Mouse (Mus musculus) liver, postnatal 0 days (tissue): ENCODE results near the gene Kif26a. TPM values are rescaled to one million over a fixed set of nuclear protein-coding genes. Genes with fewer than 3 reads are reported as not detected.

Experiments used
- ATAC-seq: fragments of 200-750 bp; cut with Nextera tagmentation; 2 replicates; pipeline ENCODE4 v1.8.0; 2017; ENCODE audit warnings: mild to moderate bottlenecking, moderate library complexity
- DNase-seq: peaks from one replicate; pipeline ENCODE4 v3.0.0-alpha.2; 2016
- H3K27ac ChIP-seq: fragments of 300-500 bp; sonication (generic); 2 replicates; pipeline ENCODE4 v1.5.1; 2014; ENCODE audit warnings: antibody characterized with exemption, moderate library complexity, mild to moderate bottlenecking, low read depth
- H3K27me3 ChIP-seq: fragments of 300-500 bp; sonication (generic); 2 replicates; pipeline ENCODE4 v1.6.1; 2014; ENCODE audit warnings: low read length, control low read depth, mixed read lengths; ENCODE audit not compliant: insufficient read depth
- H3K36me3 ChIP-seq: fragments of 300-500 bp; sonication (generic); replicated peaks from 2 replicates; pipeline ENCODE4 v1.6.1; 2014; ENCODE audit warnings: mild to moderate bottlenecking, control low read depth, low read length, moderate library complexity, mixed read lengths; ENCODE audit not compliant: insufficient read depth
- H3K4me1 ChIP-seq: fragments of 300-500 bp; sonication (generic); 2 replicates; pipeline ENCODE4 v1.6.1; 2014; ENCODE audit warnings: antibody characterized with exemption, mild to moderate bottlenecking, control low read depth; ENCODE audit not compliant: insufficient read depth
- H3K4me2 ChIP-seq: fragments of 300-500 bp; sonication (generic); 2 replicates; pipeline ENCODE4 v1.6.1; 2014; ENCODE audit warnings: low read depth, mild to moderate bottlenecking, low read length, moderate library complexity, mixed read lengths
- H3K4me3 ChIP-seq: fragments of 300-500 bp; sonication (generic); 2 replicates; pipeline ENCODE4 v1.5.1; 2014; ENCODE audit warnings: low read depth, low read length
- H3K9ac ChIP-seq: fragments of 300-500 bp; sonication (generic); replicated peaks from 2 replicates; pipeline ENCODE4 v1.6.1; 2014; ENCODE audit warnings: mild to moderate bottlenecking, moderate library complexity
- H3K9me3 ChIP-seq: fragments of 300-500 bp; sonication (generic); 2 replicates; pipeline ENCODE4 v1.6.1; 2016; ENCODE audit warnings: mild to moderate bottlenecking, control low read depth, low read length, mixed read lengths
- CTCF ChIP-seq: sonication (generic); IDR thresholded peaks from 2 replicates; pipeline ENCODE4 v1.5.1; 2016; ENCODE audit warnings: antibody characterized with exemption, low read depth
- EP300 ChIP-seq: IDR thresholded peaks from 2 replicates; pipeline ENCODE4 v1.6.1; 2016; ENCODE audit warnings: antibody characterized with exemption, low read depth, mild to moderate bottlenecking
- WGBS: fragments of 180-500 bp; shearing (Covaris S2); extraction: QIAGEN DNeasy Blood & Tissue Kit; methylation state at CpG from one replicate; pipeline ENCODE4 v1.1.7; 2014; ENCODE audit not compliant: insufficient replicate concordance; 5-methylcytosine and 5-hydroxymethylcytosine counted together
- polyA plus RNA-seq: library from polyadenylated mRNA; unstranded; fragments of >200 nt; fragmentation: Nextera tagmentation; extraction: Ambion mirVana; gene quantifications from 2 replicates; pipeline ENCODE4 v1.2.1, GENCODE M21; 2015

Kif26a gene
- polyA plus RNA-seq, 1 experiment from 2014 or later, result 0.14 TPM

DNA sequence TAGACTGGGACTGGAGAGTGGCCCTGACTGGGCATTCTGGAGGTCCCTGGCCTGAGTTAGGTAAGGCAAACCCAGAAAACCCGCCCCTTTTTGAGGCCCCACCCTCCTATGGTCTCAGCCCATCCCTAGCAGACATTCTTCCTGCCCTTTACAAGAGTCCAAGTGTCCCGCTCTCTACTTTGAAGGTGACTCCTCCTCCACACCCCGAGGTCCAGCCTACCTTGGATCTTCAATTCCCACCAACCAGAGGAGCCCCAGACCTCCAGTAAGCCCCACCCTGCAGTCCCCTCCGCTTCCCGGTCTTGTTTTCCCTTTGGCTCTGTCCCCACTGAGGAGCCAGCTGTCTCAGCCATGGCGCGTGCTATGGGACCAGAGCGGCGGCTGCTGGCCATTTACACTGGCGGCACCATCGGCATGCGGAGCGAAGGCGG lies 39.5 kb upstream of the Kif26a start, which contains the start of gene Aspg:
Gene Aspg, plus strand, starts transcription at position 139 of the 431 bp plus-strand sequence.
- no peak for TF ChIP-seq CTCF
- no peak for TF ChIP-seq EP300
- Histone ChIP-seq H3K9me3 (no peaks in the 10 kb centered on the region), H3K4me2 (peak within 1 kb of the TSS; percentile 55), H3K9ac (peak within 1 kb of the TSS; percentile 48), H3K4me1 (no peaks in the 10 kb centered on the region; the same call in 1 of the 2 replicates), H3K4me3 (peak within 1 kb of the TSS; percentile 37), H3K36me3 (no peaks in the 10 kb centered on the region), H3K27ac (0 out of 2 replicates have a peak within 1 kb of the TSS, but pooled peaks have one; percentile 44), H3K27me3 (peaks cover 5% of the 10 kb centered on the region; the same call in 1 of the 2 replicates)
- DNase-seq (peak; percentile 57), ATAC-seq (peak; percentile 64)
- 6% methylated on average over 14 of the region's 14 CpGs for WGBS

GRCm38 (mm10) chr12:112107685-112108084 lies 38.3 kb upstream of the Kif26a start:
- H3K27ac ChIP-seq, result no peak overlapping the region
- H3K4me1 ChIP-seq, result no peaks in the 10 kb centered on the region; the same call in 1 of the 2 replicates
- H3K4me2 ChIP-seq, result peak overlapping the region; percentile 55
- H3K4me3 ChIP-seq, result peak overlapping the region; percentile 37; the same call in 1 of the 2 replicates
- ATAC-seq, result no peak
- TF ChIP-seq EP300, result no peak
- TF ChIP-seq CTCF, result no peak
- DNase-seq, result no peak
- H3K9me3 ChIP-seq, result no peaks in the 10 kb centered on the region
- peaks cover 5% of the 10 kb centered on the region; the same call in 1 of the 2 replicates for H3K27me3 ChIP-seq
- H3K36me3 ChIP-seq, result no peaks in the 10 kb centered on the region
- 0 out of 2 replicates have a peak overlapping the region, but pooled peaks have one; percentile 48 for H3K9ac ChIP-seq
- 74% methylated on average over 8 of the region's 8 CpGs for WGBS

DNA sequence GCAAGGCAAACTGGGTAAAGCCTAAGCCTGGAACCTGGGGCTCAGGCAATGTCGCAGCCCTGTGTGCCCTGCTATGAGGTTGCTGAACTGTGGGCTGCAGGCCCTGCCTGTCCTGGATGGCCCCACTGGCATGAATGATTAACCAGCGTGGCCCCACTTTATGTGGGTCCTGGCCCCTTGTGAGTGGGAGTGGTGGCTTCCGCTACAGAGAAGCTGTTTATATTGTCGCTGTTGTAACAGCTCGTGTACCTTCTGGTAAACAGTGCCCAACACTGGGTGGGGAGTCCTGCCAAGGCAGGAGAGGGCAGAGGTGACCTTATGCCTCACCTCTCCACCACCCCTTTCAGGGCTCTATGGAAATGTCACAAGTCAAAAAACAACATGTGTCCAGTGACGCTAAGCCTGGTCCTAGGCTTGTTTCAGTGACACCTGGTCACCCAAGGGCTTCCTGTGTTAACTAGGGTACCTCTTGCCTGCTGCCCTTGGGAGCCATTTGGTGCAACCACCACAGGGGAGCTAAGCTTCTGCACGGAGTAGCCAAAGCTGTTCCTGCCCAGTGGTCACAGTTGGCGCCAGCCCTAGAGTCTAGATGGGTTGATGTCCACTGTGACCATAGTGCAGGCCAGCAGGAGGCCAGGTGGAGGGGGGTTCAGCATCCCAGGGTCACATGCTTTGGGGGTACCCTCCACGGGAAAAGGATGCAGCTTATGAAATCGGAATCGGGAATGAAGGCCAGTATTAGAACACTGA lies 37.1 kb upstream of the Kif26a start:
- Histone ChIP-seq H3K4me3 (no peak overlapping the region), H3K36me3 (no peaks in the 10 kb centered on the region), H3K9ac (no peak overlapping the region; the same call in 1 of the 2 replicates), H3K9me3 (no peaks in the 10 kb centered on the region), H3K27ac (peak overlapping the region; percentile 74), H3K4me1 (no peaks in the 10 kb centered on the region; the same call in 1 of the 2 replicates), H3K4me2 (no peak overlapping the region), H3K27me3 (peaks cover 5% of the 10 kb centered on the region; the same call in 1 of the 2 replicates)
- TF ChIP-seq EP300 (no peak), CTCF (no peak)
- ATAC-seq (peak; percentile 88), DNase-seq (peak; percentile 63)
- 68% methylated on average over 11 of the region's 11 CpGs for WGBS

- Histone ChIP-seq H3K27me3 (peaks cover 5% of the 10 kb centered on the region; the same call in 1 of the 2 replicates), H3K27ac (peak overlapping the region; percentile 74; the same call in 1 of the 2 replicates), H3K4me3 (no peak overlapping the region), H3K4me2 (no peak overlapping the region), H3K9me3 (no peaks in the 10 kb centered on the region), H3K36me3 (no peaks in the 10 kb centered on the region), H3K4me1 (no peaks in the 10 kb centered on the region; the same call in 1 of the 2 replicates), H3K9ac (no peak overlapping the region)
- DNase-seq (no peak), ATAC-seq (no peak)
- WGBS, result 69% methylated on average over 9 of the region's 9 CpGs
- TF ChIP-seq CTCF, result no peak
- no peak for TF ChIP-seq EP300
Measured at GRCm38 (mm10) chr12:112109701-112110100, 36.3 kb upstream of the Kif26a start.

GRCm38 (mm10) chr12:112111323-112111722 lies 34.7 kb upstream of the Kif26a start:
- Histone ChIP-seq H3K27ac (no peak overlapping the region), H3K27me3 (no peaks in the 10 kb centered on the region), H3K9me3 (no peaks in the 10 kb centered on the region), H3K36me3 (no peaks in the 10 kb centered on the region), H3K4me3 (no peak overlapping the region), H3K4me2 (no peak overlapping the region), H3K9ac (no peak overlapping the region), H3K4me1 (no peaks in the 10 kb centered on the region; the same call in 1 of the 2 replicates)
- ATAC-seq (no peak), DNase-seq (no peak)
- 81% methylated on average over 5 of the region's 5 CpGs for WGBS
- no peak for TF ChIP-seq CTCF
- TF ChIP-seq EP300, result no peak

GRCm38 (mm10) chr12:112112235-112112634 lies 33.8 kb upstream of the Kif26a start:
- no peak overlapping the region for H3K27ac ChIP-seq
- H3K9me3 ChIP-seq, result no peaks in the 10 kb centered on the region
- H3K4me2 ChIP-seq, result no peak overlapping the region
- ATAC-seq (no peak), DNase-seq (no peak)
- 95% methylated on average over 6 of the region's 6 CpGs for WGBS
- H3K36me3 ChIP-seq, result no peaks in the 10 kb centered on the region
- H3K9ac ChIP-seq, result no peak overlapping the region
- no peak overlapping the region for H3K4me3 ChIP-seq
- no peaks in the 10 kb centered on the region for H3K27me3 ChIP-seq
- no peaks in the 10 kb centered on the region; the same call in 1 of the 2 replicates for H3K4me1 ChIP-seq
- TF ChIP-seq CTCF, result no peak
- TF ChIP-seq EP300, result no peak
